Mouse (Mus musculus) heart, embryonic 14.5 days (tissue): ENCODE results near the gene Bysl. TPM values are rescaled to one million over a fixed set of nuclear protein-coding genes. Genes with fewer than 3 reads are reported as not detected.
"Not testable (repeated sequence)": the region's sequence is repeated elsewhere in the genome, so short reads cannot be mapped to it uniquely, and the experiment has no call there.

Source experiments
- ATAC-seq: fragments of 200-750 bp; cut with Nextera tagmentation; 2 replicates; pipeline ENCODE4 v1.8.0; 2017; ENCODE audit warnings: low read depth, moderate TSS enrichment; ENCODE audit not compliant: insufficient number of reproducible peaks, insufficient read depth, low FRiP score
- H3K27ac ChIP-seq, 2 experiments: fragments of 200-500 bp in 1 of 2; fragments of 300-500 bp in 1 of 2; sonication (generic) in 1 of 2; replicated peaks in 1 of 2; 2 replicates each; pipeline ENCODE4 v1.5.1; 2012 to 2014; ENCODE audit warnings: low read depth in 2 of 2, low read length in 2 of 2, control low read depth in 1 of 2, mild to moderate bottlenecking in 1 of 2, mixed read lengths in 1 of 2; ENCODE audit not compliant: control insufficient read depth in 1 of 2, insufficient read depth in 1 of 2
- H3K27me3 ChIP-seq: fragments of 300-500 bp; sonication (generic); 2 replicates; pipeline ENCODE4 v1.6.1; 2014; ENCODE audit warnings: mild to moderate bottlenecking, low read length, control low read depth; ENCODE audit not compliant: control insufficient read depth, insufficient read depth
- H3K36me3 ChIP-seq: fragments of 300-500 bp; sonication (generic); 2 replicates; pipeline ENCODE4 v1.6.1; 2014; ENCODE audit warnings: mild to moderate bottlenecking, control low read depth, low read length, mixed read lengths; ENCODE audit not compliant: control insufficient read depth, insufficient read depth
- H3K4me1 ChIP-seq, 2 experiments: fragments of 200-500 bp in 1 of 2; fragments of 300-500 bp in 1 of 2; sonication (generic) in 1 of 2; 2 replicates each; pipeline ENCODE4 v1.6.1; 2012 to 2014; ENCODE audit warnings: low read length in 2 of 2, control low read depth in 1 of 2, mixed read lengths in 1 of 2; ENCODE audit not compliant: control insufficient read depth in 2 of 2, insufficient read depth in 2 of 2
- H3K4me2 ChIP-seq: fragments of 300-500 bp; sonication (generic); 2 replicates; pipeline ENCODE4 v1.6.1; 2014; ENCODE audit warnings: mild to moderate bottlenecking, low read length
- H3K4me3 ChIP-seq, 2 experiments: fragments of 200-500 bp in 1 of 2; fragments of 300-500 bp in 1 of 2; sonication (generic) in 1 of 2; 2 replicates each; pipeline ENCODE4 v1.5.1; 2012 to 2014; ENCODE audit warnings: low read length in 2 of 2, mild to moderate bottlenecking in 2 of 2, control low read depth in 1 of 2, low read depth in 1 of 2, moderate library complexity in 1 of 2; ENCODE audit not compliant: control insufficient read depth in 1 of 2, insufficient read depth in 1 of 2
- H3K9ac ChIP-seq: fragments of 300-500 bp; sonication (generic); 2 replicates; pipeline ENCODE4 v1.6.1; 2014; ENCODE audit warnings: mild to moderate bottlenecking, low read length
- H3K9me3 ChIP-seq: fragments of 300-500 bp; sonication (generic); 2 replicates; pipeline ENCODE4 v1.6.1; 2016; ENCODE audit warnings: low read length, control low read depth; ENCODE audit not compliant: control insufficient read depth
- WGBS: fragments of 180-500 bp; shearing (Covaris S2); extraction: QIAGEN DNeasy Blood & Tissue Kit; methylation state at CpG from one replicate; pipeline ENCODE4 v1.1.7; 2014; 5-methylcytosine and 5-hydroxymethylcytosine counted together
- polyA plus RNA-seq: library from polyadenylated mRNA; unstranded; fragments of >200 nt; fragmentation: Nextera tagmentation; extraction: Ambion mirVana; gene quantifications from 2 replicates; pipeline ENCODE4 v1.2.1, GENCODE M21; 2014

Gene Bysl
- polyA plus RNA-seq, 1 experiment from 2014 or later: 18.7 TPM

GRCm38 (mm10) chr17:47601389-47601755, 9.9 kb downstream of the Bysl start:
- H3K27me3 ChIP-seq: no peaks in the 10 kb centered on the region
- ATAC-seq: no peak

GRCm38 (mm10) chr17:47600601-47601388, 10.5 kb downstream of the Bysl start:
- H3K36me3 ChIP-seq: peaks cover 94% of the 10 kb centered on the region
- 82% methylated on average over 13 of the region's 13 CpGs for WGBS
- no peak overlapping the region for H3K4me3 ChIP-seq
- H3K9me3 ChIP-seq: no peaks in the 10 kb centered on the region
- no peak overlapping the region for H3K4me2 ChIP-seq
- ATAC-seq: no peak
- H3K27me3 ChIP-seq: no peaks in the 10 kb centered on the region
- peaks cover 22 to 28% of the 10 kb centered on the region in 2 experiments for H3K4me1 ChIP-seq
- peak overlapping the region in 1 of 2 experiments; percentile 70; a peak in 2 of 4 replicates for H3K27ac ChIP-seq
- H3K9ac ChIP-seq: no peak overlapping the region

More at GRCm38 (mm10) chr17:47601389-47601755, 9.9 kb downstream of the Bysl start:
- H3K36me3 ChIP-seq: peaks cover 96% of the 10 kb centered on the region
- 84% methylated on average over 10 of the region's 10 CpGs for WGBS
- H3K27ac ChIP-seq: 0 out of 4 replicates have a peak overlapping the region, but pooled peaks of 1 of the 2 experiments have one; percentile 1
- H3K4me3 ChIP-seq: no peak overlapping the region
- H3K4me2 ChIP-seq: no peak overlapping the region
- H3K9ac ChIP-seq: no peak overlapping the region
- peaks cover 16 to 22% of the 10 kb centered on the region in 2 experiments for H3K4me1 ChIP-seq
- no peaks in the 10 kb centered on the region for H3K9me3 ChIP-seq

GRCm38 (mm10) chr17:47599511-47600297, 11.6 kb downstream of the Bysl start:
- Histone ChIP-seq H3K36me3 (peaks cover 86% of the 10 kb centered on the region), H3K9ac (no peak overlapping the region), H3K27me3 (no peaks in the 10 kb centered on the region), H3K9me3 (no peaks in the 10 kb centered on the region), H3K4me3 (no peak overlapping the region), H3K27ac (peak overlapping the region; percentile 60 to 70), H3K4me2 (no peak overlapping the region), H3K4me1 (peaks cover 23 to 29% of the 10 kb centered on the region in 2 experiments)
- 73% methylated on average over 11 of the region's 11 CpGs for WGBS
- ATAC-seq: no peak

- not testable (repeated sequence) for H3K4me2 ChIP-seq, ATAC-seq, H3K9me3 ChIP-seq, H3K27me3 ChIP-seq, H3K4me3 ChIP-seq
- WGBS: 71% methylated on average over 10 of the region's 10 CpGs
- peaks cover 77% of the 10 kb centered on the region for H3K36me3 ChIP-seq
- peaks cover 23 to 29% of the 10 kb centered on the region in 2 experiments for H3K4me1 ChIP-seq
- H3K27ac ChIP-seq: peak overlapping the region; percentile 66 to 97
- peak overlapping the region; percentile 39; the same call in 1 of the 2 replicates for H3K9ac ChIP-seq
Measured at GRCm38 (mm10) chr17:47598580-47599304, 12.6 kb downstream of the Bysl start.

- H3K4me1 ChIP-seq: peaks cover 23 to 29% of the 10 kb centered on the region in 2 experiments
- no peak for ATAC-seq
- H3K27ac ChIP-seq: peak overlapping the region; percentile 97
- H3K9me3 ChIP-seq: no peaks in the 10 kb centered on the region
- no peaks in the 10 kb centered on the region for H3K27me3 ChIP-seq
- WGBS: 10% methylated on average over 10 of the region's 10 CpGs
- H3K36me3 ChIP-seq: peaks cover 72% of the 10 kb centered on the region
- H3K9ac ChIP-seq: peak overlapping the region; percentile 97
- 0 out of 4 replicates have a peak overlapping the region, but pooled peaks of 1 of the 2 experiments have one; percentile 81 for H3K4me3 ChIP-seq
- H3K4me2 ChIP-seq: peak overlapping the region; percentile 88
Measured at GRCm38 (mm10) chr17:47597838-47598579, 13.3 kb downstream of the Bysl start.

- Histone ChIP-seq H3K27ac (peak overlapping the region; percentile 97), H3K4me1 (peaks cover 27 to 35% of the 10 kb centered on the region in 2 experiments), H3K27me3 (no peaks in the 10 kb centered on the region), H3K9me3 (no peaks in the 10 kb centered on the region), H3K36me3 (peaks cover 66% of the 10 kb centered on the region), H3K4me3 (peak overlapping the region in 1 of 2 experiments; percentile 81; a peak in 1 of 4 replicates), H3K9ac (peak overlapping the region; percentile 97), H3K4me2 (peak overlapping the region; percentile 88)
- WGBS: 44% methylated on average over 13 of the region's 13 CpGs
- ATAC-seq: no peak
Measured at GRCm38 (mm10) chr17:47597261-47597660, 14.0 kb downstream of the Bysl start.
